Mouse (Mus musculus): ENCODE results near the gene Olfr670. TPM values are rescaled to one million over a fixed set of nuclear protein-coding genes. Genes with fewer than 3 reads are reported as not detected.
"Not testable (repeated sequence)": the region's sequence is repeated elsewhere in the genome, so short reads cannot be mapped to it uniquely, and the experiment has no call there.

The Olfr670 gene
- polyA plus RNA-seq (2015; fragmentation: Nextera tagmentation; extraction: Ambion mirVana) = not detected in 2 replicates

GRCm38 (mm10) chr7:104962520-104962919, at the start of gene Olfr670:
Olfr670 (minus strand) TSS chr7:104962620.
- H3K4me1 ChIP-seq = no peaks in the 10 kb centered on the region
- no peaks in the 10 kb centered on the region for H3K27me3 ChIP-seq (replicated peaks)
- H3K9ac ChIP-seq = no peak within 1 kb of the TSS
- no peaks in the 10 kb centered on the region for H3K9me3 ChIP-seq
- H3K36me3 ChIP-seq = no peaks in the 10 kb centered on the region
- WGBS = 38% methylated on average over 1 of the region's 1 CpGs
- no peak within 1 kb of the TSS for H3K4me3 ChIP-seq (replicated peaks)
- ATAC-seq (ENCODE audit: insufficient read depth, low FRiP score, low read depth) = no peak
- no peak within 1 kb of the TSS for H3K27ac ChIP-seq
- no peak within 1 kb of the TSS for H3K4me2 ChIP-seq

- Histone ChIP-seq H3K27me3 (replicated peaks) (no peaks in the 10 kb centered on the region), H3K9ac (no peak within 1 kb of the TSS), H3K36me3 (no peaks in the 10 kb centered on the region), H3K4me2 (no peak within 1 kb of the TSS), H3K9me3 (no peaks in the 10 kb centered on the region), H3K4me3 (replicated peaks) (no peak within 1 kb of the TSS), H3K27ac (no peak within 1 kb of the TSS), H3K4me1 (no peaks in the 10 kb centered on the region)
- no peak for ATAC-seq (ENCODE audit: insufficient read depth, low FRiP score, low read depth)
Observed at GRCm38 (mm10) chr7:105001929-105002328, 39.5 kb upstream of the Olfr670 start, which contains the start of gene Olfr672. Olfr672 (minus strand) TSS chr7:105002029.

GRCm38 (mm10) chr7:104979026-104979425, 16.6 kb upstream of the Olfr670 start, which contains the start of gene Olfr671:
Olfr671 (minus strand) TSS chr7:104979126.
- ATAC-seq (ENCODE audit: insufficient read depth, low FRiP score, low read depth) = no peak
- H3K27ac ChIP-seq = no peak within 1 kb of the TSS
- H3K4me1 ChIP-seq = no peaks in the 10 kb centered on the region
- H3K9me3 ChIP-seq = no peaks in the 10 kb centered on the region
- no peak within 1 kb of the TSS for H3K9ac ChIP-seq
- H3K27me3 ChIP-seq (replicated peaks) = no peaks in the 10 kb centered on the region
- H3K4me3 ChIP-seq (replicated peaks) = no peak within 1 kb of the TSS
- WGBS = 58% methylated on average over 1 of the region's 1 CpGs
- no peaks in the 10 kb centered on the region for H3K36me3 ChIP-seq
- no peak within 1 kb of the TSS for H3K4me2 ChIP-seq

- not testable (repeated sequence) for H3K36me3 ChIP-seq; H3K9me3 ChIP-seq; H3K9ac ChIP-seq; H3K4me2 ChIP-seq; ATAC-seq (ENCODE audit: insufficient read depth, low FRiP score, low read depth); H3K27me3 ChIP-seq (replicated peaks); H3K4me1 ChIP-seq; H3K4me3 ChIP-seq (replicated peaks); H3K27ac ChIP-seq
- 69% methylated on average over 2 of the region's 2 CpGs for whole genome bisulfite sequencing
Observed at GRCm38 (mm10) chr7:104972507-104972906, 10.1 kb upstream of the Olfr670 start.

GRCm38 (mm10) chr7:104950234-104950633, 12.2 kb downstream of the Olfr670 start:
- WGBS = 93% methylated on average over 16 of the region's 16 CpGs
- not testable (repeated sequence) for H3K4me3 ChIP-seq (replicated peaks)

GRCm38 (mm10) chr7:104933940-104934339, 28.5 kb downstream of the Olfr670 start, which contains the start of gene Olfr669:
Olfr669 (plus strand) TSS chr7:104934240.
- Histone ChIP-seq H3K27ac (no peak within 1 kb of the TSS), H3K9me3 (no peaks in the 10 kb centered on the region), H3K4me1 (no peaks in the 10 kb centered on the region), H3K36me3 (no peaks in the 10 kb centered on the region), H3K4me2 (no peak within 1 kb of the TSS), H3K9ac (no peak within 1 kb of the TSS), H3K27me3 (replicated peaks) (no peaks in the 10 kb centered on the region), H3K4me3 (replicated peaks) (no peak within 1 kb of the TSS)
- WGBS = 71% methylated on average over 1 of the region's 1 CpGs
- ATAC-seq (ENCODE audit: insufficient read depth, low FRiP score, low read depth) = no peak

More at GRCm38 (mm10) chr7:104950234-104950633, 12.2 kb downstream of the Olfr670 start:
- H3K9ac ChIP-seq; H3K4me2 ChIP-seq; H3K9me3 ChIP-seq; H3K27ac ChIP-seq; H3K4me1 ChIP-seq; H3K27me3 ChIP-seq (replicated peaks); ATAC-seq (ENCODE audit: insufficient read depth, low FRiP score, low read depth); H3K36me3 ChIP-seq: not testable (repeated sequence)

- Histone ChIP-seq H3K27me3 (replicated peaks) (no peaks in the 10 kb centered on the region), H3K9me3 (no peaks in the 10 kb centered on the region), H3K4me2 (no peak within 1 kb of the TSS), H3K4me3 (replicated peaks) (no peak within 1 kb of the TSS), H3K27ac (no peak within 1 kb of the TSS), H3K4me1 (no peaks in the 10 kb centered on the region), H3K36me3 (no peaks in the 10 kb centered on the region), H3K9ac (no peak within 1 kb of the TSS)
- WGBS = 73% methylated on average over 1 of the region's 1 CpGs
- ATAC-seq (ENCODE audit: insufficient read depth, low FRiP score, low read depth) = no peak
Observed at GRCm38 (mm10) chr7:104927957-104928356, 34.5 kb downstream of the Olfr670 start, which contains the start of gene Olfr668. Olfr668 (minus strand) TSS chr7:104928057.

- Histone ChIP-seq H3K27ac (no peak within 1 kb of the TSS), H3K9me3 (no peaks in the 10 kb centered on the region), H3K4me1 (no peaks in the 10 kb centered on the region), H3K4me3 (replicated peaks) (no peak within 1 kb of the TSS), H3K9ac (no peak within 1 kb of the TSS), H3K27me3 (replicated peaks) (no peaks in the 10 kb centered on the region), H3K36me3 (no peaks in the 10 kb centered on the region), H3K4me2 (no peak within 1 kb of the TSS)
- no peak for ATAC-seq (ENCODE audit: insufficient read depth, low FRiP score, low read depth)
- WGBS = 81% methylated on average over 1 of the region's 1 CpGs
Observed at GRCm38 (mm10) chr7:104921382-104921781, 41.0 kb downstream of the Olfr670 start, which contains the start of gene Olfr667. Olfr667 (minus strand) TSS chr7:104921482.

Other genes starting within 250 kb of the Olfr670 start
- not detected in 2 replicates for gene Usp17le, start 185.2 kb downstream of the Olfr670 start, polyA plus RNA-seq (2015; fragmentation: Nextera tagmentation; extraction: Ambion mirVana)
- not detected in 2 replicates for gene Usp17lb, start 120.0 kb downstream of the Olfr670 start, polyA plus RNA-seq (2015; fragmentation: Nextera tagmentation; extraction: Ambion mirVana)
- gene Usp17la, start 105.6 kb downstream of the Olfr670 start, polyA plus RNA-seq (2015; fragmentation: Nextera tagmentation; extraction: Ambion mirVana) = not detected in 2 replicates
- gene Olfr665, start 84.6 kb downstream of the Olfr670 start, polyA plus RNA-seq (2015; fragmentation: Nextera tagmentation; extraction: Ambion mirVana) = not detected in 2 replicates
- gene Olfr666, start 66.7 kb downstream of the Olfr670 start, polyA plus RNA-seq (2015; fragmentation: Nextera tagmentation; extraction: Ambion mirVana) = not detected in 2 replicates
- not detected in 2 replicates for gene Olfr667, start 41.1 kb downstream of the Olfr670 start, polyA plus RNA-seq (2015; fragmentation: Nextera tagmentation; extraction: Ambion mirVana)
- gene Olfr668, start 34.6 kb downstream of the Olfr670 start, polyA plus RNA-seq (2015; fragmentation: Nextera tagmentation; extraction: Ambion mirVana) = not detected in 2 replicates
- gene Olfr669, start 28.4 kb downstream of the Olfr670 start, polyA plus RNA-seq (2015; fragmentation: Nextera tagmentation; extraction: Ambion mirVana) = not detected in 2 replicates
- not detected in 2 replicates for gene Olfr671, start 16.5 kb upstream of the Olfr670 start, polyA plus RNA-seq (2015; fragmentation: Nextera tagmentation; extraction: Ambion mirVana)
- gene Olfr672, start 39.4 kb upstream of the Olfr670 start, polyA plus RNA-seq (2015; fragmentation: Nextera tagmentation; extraction: Ambion mirVana) = not detected in 2 replicates
- not detected in 2 replicates for gene Olfr675, start 65.8 kb upstream of the Olfr670 start, polyA plus RNA-seq (2015; fragmentation: Nextera tagmentation; extraction: Ambion mirVana)
- gene Olfr676, start 70.1 kb upstream of the Olfr670 start, polyA plus RNA-seq (2015; fragmentation: Nextera tagmentation; extraction: Ambion mirVana) = not detected in 2 replicates
- gene Olfr677, start 88.8 kb upstream of the Olfr670 start, polyA plus RNA-seq (2015; fragmentation: Nextera tagmentation; extraction: Ambion mirVana) = not detected in 2 replicates
- not detected in 2 replicates for gene Olfr678, start 101.9 kb upstream of the Olfr670 start, polyA plus RNA-seq (2015; fragmentation: Nextera tagmentation; extraction: Ambion mirVana)
- gene Olfr679, start 118.6 kb upstream of the Olfr670 start, polyA plus RNA-seq (2015; fragmentation: Nextera tagmentation; extraction: Ambion mirVana) = not detected in 2 replicates
- not detected in 2 replicates for gene Olfr680-ps1, start 130.2 kb upstream of the Olfr670 start, polyA plus RNA-seq (2015; fragmentation: Nextera tagmentation; extraction: Ambion mirVana)
- not detected in 2 replicates for gene Olfr681, start 154.2 kb upstream of the Olfr670 start, polyA plus RNA-seq (2015; fragmentation: Nextera tagmentation; extraction: Ambion mirVana)
- gene Olfr683, start 184.4 kb upstream of the Olfr670 start, polyA plus RNA-seq (2015; fragmentation: Nextera tagmentation; extraction: Ambion mirVana) = not detected in 2 replicates
- not detected in 2 replicates for gene Olfr684, start 201.0 kb upstream of the Olfr670 start, polyA plus RNA-seq (2015; fragmentation: Nextera tagmentation; extraction: Ambion mirVana)
- gene Olfr685, start 223.4 kb upstream of the Olfr670 start, polyA plus RNA-seq (2015; fragmentation: Nextera tagmentation; extraction: Ambion mirVana) = not detected in 2 replicates
- gene Olfr686, start 244.9 kb upstream of the Olfr670 start, polyA plus RNA-seq (2015; fragmentation: Nextera tagmentation; extraction: Ambion mirVana) = not detected in 2 replicates